Mouse (Mus musculus): ENCODE measurements at regions not wholly inside any gene's neighbourhood (a gene's known extent, or its start where the extent isn't known, plus 50 kb on each side); places are given as distances from the start of the nearest gene placed in this dataset.
"Not testable (repeated sequence)": the region's sequence is repeated elsewhere in the genome, so short reads cannot be mapped to it uniquely, and the experiment has no call there.

DNA sequence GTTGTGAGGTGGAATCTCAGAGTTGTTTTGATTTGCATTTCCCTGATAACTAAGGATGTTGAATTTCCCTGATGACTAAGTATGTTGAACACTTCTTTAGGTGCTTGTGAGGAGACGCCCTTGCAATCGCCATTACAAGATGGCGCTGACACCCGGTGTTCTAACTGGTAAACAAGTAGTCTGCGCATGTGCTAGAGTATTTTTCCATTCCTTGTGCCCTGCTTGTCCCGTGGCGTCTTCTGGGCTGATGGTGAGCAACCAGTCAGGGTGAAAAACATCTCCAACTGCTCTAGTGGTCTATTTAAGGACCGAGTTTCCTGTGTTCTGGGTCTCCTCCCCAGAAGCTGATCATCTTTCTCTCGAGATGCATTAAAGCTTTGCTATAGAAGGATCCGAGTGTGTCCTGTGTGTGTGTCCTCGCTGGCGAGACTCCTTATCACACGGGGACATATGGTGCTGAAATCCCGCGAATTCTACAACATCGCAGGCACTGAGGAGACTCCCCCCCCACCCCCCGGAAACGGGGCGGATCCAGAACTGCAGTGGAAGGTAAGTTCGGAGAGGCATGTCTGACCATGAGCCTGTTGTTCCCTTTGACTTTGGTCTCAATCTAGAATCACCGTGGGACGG is 466.5 kb downstream of the Gm11232 start:
- peak in 1 of 2 experiments; percentile 42 for DNase-seq (ENCODE audit: extremely low spot score in 1 of 2, low spot score in 2 of 2)
- intact Hi-C loops (cut with DNase I) = not testable (repeated sequence)

DNA sequence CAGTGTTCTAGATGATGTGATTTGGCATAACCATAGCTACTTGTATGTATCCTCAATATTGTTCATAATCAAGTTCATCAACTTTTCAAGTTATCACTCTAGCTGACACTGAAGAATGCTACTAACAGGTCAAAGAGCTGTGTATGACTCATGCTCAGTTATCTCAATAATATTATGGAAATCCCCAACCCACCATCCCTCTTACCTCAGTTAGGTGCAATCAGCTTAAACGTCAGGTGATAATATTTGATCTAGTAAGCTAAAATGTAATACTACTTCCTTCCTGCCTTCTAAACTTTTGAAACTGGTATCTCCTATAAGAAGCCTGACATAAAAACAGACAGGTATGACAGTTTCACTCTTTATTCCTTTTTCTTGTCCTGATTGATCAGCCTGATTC is 474.6 kb downstream of the Gm11232 start:
- intact Hi-C loops (cut with DNase I) = no loop called here
- DNase-seq (ENCODE audit: extremely low spot score in 1 of 2, low spot score in 2 of 2) = no peak

DNA sequence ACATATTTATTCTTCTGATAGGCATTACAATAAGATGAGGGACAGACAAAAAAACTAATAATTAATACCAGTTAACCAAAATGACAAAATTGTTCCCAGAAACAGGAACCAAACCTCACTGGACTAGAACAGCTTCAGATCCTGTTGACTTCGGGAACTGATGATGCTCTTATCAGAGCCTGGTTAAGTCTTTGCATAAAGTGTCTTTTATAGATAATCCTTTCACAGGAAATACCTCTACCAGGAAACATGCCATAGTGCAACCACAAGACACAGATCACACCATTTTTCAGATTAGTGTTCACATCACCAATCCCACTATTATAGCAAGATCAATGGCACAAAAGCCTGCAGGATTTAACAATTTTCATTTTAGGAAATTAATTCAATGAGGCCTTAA is 478.1 kb downstream of the Gm11232 start:
- intact Hi-C loops (cut with DNase I) = no loop called here

DNA sequence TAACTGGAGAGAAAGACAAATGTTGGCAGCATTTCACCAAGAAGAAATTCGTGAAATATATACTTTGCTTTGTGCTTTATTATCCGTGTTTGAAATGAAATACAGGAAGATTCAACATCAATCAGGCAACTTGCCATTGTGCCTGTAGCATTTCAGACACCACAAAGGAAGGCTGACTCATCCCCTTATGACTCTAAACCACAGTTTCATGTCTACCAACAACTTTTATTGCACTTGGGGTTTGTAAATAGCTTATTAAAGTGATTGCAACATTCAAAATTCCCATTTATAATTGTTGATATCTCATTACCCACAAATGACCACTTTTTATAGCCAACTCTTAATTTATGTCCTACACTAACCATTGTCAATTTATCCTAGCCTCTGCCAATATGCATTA is 497.9 kb downstream of the Gm11232 start:
- DNase-seq (ENCODE audit: extremely low spot score in 1 of 2, low spot score in 2 of 2) = no peak
- intact Hi-C loops (cut with DNase I) = no loop called here

More for the DNA sequence above, 478.1 kb downstream of the Gm11232 start:
- DNase-seq (ENCODE audit: extremely low spot score in 1 of 2, low spot score in 2 of 2) = no peak

DNA sequence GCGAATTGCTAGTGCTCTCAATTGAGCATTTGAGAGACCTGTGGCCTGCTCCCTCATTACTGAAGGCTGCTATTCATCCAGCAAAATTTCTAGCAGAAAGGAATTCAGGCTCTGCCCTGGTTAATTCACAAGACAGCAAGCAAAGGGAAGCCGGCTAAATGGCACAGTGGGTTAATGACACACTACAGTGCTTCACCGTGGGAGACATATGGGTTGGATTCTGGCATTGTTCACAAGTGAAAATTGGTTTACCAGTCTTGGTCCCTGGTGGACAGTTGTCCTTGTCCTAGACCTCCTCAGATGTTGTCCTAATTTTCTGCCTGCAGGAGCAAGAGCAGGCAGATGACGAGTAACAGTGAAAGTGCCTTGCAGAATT is 527.3 kb downstream of the Gm11232 start:
- DNase-seq (ENCODE audit: extremely low spot score in 1 of 2, low spot score in 2 of 2) = no peak
- intact Hi-C loops (cut with DNase I) = no loop called here

DNA sequence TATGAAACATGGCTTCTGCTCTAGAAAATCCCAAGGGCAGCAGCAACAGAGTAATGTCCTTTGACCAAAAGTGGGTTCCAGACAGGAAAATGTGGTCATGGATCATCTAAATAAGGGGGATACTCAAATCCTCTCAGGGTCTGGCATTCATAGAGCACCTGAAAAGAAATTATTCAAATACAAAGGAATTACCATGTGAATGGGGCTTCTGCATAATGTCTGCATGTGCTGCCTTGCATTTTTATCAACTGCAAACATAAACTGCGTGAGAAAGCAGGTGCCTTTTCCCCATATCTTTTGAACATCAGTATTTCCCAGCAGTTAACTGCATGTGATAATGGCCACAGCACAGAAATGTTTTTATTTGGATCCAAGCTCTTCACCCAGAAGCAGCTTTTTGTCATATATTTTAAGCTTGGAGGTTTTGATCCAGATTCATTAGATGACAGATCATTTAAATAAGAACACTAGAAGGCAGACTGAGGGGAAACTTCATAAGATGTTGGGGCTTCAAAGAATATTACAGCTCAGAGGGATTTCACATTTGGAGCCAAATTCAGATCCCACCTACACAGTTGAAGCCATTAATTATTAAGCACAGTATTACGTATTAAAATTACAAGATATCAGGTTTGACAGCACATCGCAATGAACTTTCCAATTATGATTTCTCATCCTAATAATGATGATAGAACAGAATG is 527.8 kb downstream of the Gm11232 start:
- no peak for DNase-seq (ENCODE audit: extremely low spot score in 1 of 2, low spot score in 2 of 2)
- intact Hi-C loops (cut with DNase I) = no loop called here

DNA sequence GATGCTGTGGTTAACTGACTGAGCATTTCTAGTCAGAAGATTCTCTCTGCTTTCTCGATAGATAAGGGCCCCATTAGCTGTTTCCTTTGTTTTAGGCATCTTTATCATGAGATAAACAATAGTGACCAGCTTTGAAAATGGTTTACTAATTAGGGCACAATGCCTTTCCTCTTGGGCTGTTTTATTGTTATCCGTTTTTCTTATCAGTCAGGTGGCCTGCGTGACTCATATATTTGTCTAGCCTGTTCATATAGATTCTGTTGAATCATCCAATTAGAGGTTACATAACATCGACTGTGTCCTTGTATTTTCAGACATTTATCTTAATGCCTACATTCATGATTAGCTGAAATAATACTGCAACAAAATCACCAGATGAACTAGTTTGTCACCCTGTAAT is 531.1 kb downstream of the Gm11232 start:
- intact Hi-C loops (cut with DNase I) = no loop called here
- DNase-seq (ENCODE audit: extremely low spot score in 1 of 2, low spot score in 2 of 2) = no peak

DNA sequence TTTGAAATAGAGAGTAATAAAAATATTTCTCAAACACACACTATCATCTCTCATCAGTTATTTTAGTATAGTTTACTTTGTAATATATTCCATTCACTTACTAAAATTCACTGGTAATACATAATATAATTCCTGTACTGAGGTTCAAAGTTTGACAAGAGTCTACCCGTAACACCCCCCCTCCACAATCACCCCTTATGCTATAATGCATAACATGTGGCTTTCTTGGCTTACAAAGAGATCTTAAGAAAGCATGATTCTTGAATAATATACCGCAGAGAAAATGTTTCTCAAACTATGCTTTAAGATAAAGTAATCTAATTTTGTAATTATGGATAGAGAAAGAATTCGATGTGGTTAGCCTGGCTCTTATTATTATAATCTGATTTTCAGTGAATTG is 539.7 kb downstream of the Gm11232 start:
- no peak for DNase-seq (ENCODE audit: extremely low spot score in 1 of 2, low spot score in 2 of 2)
- intact Hi-C loops (cut with DNase I) = no loop called here

DNA sequence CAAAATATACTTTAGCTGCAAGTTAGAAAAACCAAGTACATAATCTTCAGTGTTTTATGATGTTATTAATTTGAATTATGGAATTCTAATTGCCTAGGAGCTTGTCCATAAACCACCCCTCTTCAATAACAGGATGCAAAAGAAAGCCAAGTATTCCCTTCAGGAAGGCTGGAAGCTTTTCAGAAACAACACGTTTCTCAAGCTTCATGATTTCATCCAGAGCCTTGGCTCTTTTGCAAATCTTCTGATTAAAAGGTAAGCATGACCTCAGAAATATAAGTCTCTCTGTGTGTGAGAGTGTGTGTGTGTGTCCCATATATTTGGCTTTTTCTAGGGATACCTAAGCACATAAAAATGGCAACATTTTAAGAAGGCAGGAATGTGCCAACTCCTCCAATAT is 570.0 kb downstream of the Gm11232 start:
- intact Hi-C loops (cut with DNase I) = no loop called here
- DNase-seq (ENCODE audit: extremely low spot score in 1 of 2, low spot score in 2 of 2) = no peak

DNA sequence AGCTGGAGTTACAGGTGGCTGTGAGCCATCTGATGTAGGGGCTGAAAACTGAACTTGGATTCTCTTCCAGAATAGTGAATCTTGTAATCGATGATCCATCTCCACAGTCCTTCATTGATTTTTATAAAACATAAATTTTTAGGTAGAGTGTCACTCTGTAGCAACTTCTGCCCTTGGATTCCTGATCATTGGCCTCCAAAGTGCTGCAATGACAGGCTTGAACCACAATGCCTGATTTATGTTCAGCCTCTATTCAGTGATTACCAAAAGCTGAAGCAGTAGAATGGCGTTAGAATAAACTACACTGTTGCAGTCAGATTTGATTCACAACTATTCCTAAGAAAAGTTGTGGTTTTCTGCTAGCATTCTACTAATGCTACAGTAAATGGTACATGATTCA is 580.1 kb downstream of the Gm11232 start:
- intact Hi-C loops (cut with DNase I) = no loop called here
- DNase-seq (ENCODE audit: extremely low spot score in 1 of 2, low spot score in 2 of 2) = no peak

DNA sequence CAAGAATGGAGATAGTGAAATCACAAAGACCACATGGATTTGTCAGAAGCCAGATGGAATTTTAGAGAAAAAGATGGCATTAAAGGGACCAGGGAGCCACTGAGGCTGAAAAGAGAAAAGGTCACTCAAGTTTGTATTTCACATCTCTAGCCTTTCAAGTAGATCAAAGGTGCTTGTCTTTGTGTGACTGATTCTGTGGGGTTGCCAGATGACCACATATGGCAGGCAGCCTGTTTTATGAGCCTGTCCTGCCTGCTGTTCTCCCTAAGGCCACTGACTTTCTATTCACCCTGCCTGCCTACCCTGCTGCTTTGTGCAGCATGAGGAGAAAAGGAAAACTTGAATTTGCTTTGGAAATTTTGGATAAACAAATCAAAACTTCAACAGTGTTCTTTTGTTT is 592.0 kb downstream of the Gm11232 start:
- no peak for DNase-seq (ENCODE audit: extremely low spot score in 1 of 2, low spot score in 2 of 2)
- intact Hi-C loops (cut with DNase I) = no loop called here

DNA sequence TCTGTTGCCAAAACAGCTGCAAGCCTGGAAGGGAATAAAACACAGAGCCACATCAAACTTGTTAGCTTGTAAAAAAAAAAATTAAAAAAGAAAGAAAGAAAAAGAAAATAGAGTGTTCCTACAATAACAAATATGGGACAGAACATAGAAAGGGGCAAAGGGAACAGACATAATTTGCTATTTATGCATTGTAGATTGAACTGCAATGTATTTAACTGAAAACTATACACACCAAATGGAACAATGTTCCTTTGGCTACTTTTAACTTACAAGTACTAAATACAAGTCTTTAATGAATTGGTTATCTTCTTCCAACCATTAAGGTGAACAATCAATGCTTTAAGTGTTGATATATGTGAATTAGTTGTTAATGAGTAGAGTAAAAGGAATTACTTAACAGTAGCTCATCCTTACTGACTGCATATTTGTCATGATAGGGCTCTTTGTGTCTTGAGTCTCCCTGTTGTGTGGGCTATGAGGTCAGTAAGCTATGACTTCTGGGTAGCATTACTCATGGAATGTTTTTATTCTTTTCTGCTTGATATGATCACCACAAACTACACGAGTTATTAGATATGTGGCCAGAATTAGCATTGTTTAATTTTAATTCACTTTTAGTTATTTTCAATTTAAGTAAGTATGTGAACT is 597.0 kb upstream of the Megf9 start:
- intact Hi-C loops (cut with DNase I) = no loop called here
- no peak for DNase-seq (ENCODE audit: extremely low spot score in 1 of 2, low spot score in 2 of 2)

DNA sequence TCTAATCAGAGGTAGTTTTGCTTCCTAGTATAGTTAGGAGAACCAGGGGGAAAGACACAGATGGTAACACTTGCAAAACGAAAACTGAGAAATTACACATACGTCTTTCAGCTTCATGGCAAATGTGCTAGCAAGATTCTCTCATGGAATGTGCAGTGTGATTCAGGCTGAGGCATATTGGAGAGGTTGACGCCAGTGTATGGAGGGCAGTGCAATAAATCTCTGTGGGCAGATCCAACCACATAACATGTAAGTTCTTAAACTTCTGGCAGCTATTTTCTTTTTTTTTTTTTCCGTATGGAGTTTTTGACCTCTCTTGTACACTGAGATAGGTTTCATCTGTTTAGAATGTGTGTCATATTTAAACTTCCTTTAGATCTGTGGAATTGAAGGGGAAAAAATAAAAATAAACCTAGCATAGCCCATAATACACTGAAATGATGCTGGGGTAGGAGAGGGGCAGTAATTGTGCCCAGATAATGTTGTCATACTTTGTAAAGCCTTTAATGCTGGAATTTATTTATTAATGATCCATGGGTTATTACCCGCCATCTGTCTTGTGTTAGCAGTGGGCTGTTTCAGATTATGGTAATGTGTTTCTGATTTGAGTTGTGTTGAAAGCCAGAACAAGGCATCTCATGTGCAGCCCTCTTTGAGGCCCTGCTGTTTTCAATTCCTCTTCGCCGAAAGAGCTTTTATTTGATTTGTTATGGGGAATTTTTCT is 596.3 kb upstream of the Megf9 start:
- no peak for DNase-seq (ENCODE audit: extremely low spot score in 1 of 2, low spot score in 2 of 2)
- intact Hi-C loops (cut with DNase I) = no loop called here

DNA sequence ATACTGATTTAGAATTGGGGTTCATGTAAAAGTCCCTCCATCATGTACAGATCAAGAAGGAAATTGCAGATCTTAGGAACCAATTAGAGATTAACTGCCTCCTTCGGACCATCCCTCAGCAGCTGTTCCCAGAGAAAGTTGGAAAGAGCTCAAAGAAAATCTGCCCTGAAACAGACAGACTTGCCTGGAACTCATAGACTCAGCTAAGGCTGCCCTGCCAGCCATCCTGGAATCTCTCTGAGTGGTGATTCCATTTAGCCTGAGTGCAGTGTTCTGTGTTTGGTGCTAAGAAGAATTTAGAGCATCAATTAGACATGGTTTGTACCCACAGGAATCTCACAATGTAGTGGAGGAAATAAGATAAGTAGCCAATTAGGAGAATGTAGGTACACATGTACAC is 594.5 kb upstream of the Megf9 start:
- DNase-seq (ENCODE audit: extremely low spot score in 1 of 2, low spot score in 2 of 2) = no peak

More for the DNA sequence above, 594.5 kb upstream of the Megf9 start:
- intact Hi-C loops (cut with DNase I) = no loop called here

All from left cerebral cortex, postnatal 10 days (tissue).